Mouse (Mus musculus): Measurements from ENCODE around the gene Zfp651.

Zfp651 gene

DNA sequence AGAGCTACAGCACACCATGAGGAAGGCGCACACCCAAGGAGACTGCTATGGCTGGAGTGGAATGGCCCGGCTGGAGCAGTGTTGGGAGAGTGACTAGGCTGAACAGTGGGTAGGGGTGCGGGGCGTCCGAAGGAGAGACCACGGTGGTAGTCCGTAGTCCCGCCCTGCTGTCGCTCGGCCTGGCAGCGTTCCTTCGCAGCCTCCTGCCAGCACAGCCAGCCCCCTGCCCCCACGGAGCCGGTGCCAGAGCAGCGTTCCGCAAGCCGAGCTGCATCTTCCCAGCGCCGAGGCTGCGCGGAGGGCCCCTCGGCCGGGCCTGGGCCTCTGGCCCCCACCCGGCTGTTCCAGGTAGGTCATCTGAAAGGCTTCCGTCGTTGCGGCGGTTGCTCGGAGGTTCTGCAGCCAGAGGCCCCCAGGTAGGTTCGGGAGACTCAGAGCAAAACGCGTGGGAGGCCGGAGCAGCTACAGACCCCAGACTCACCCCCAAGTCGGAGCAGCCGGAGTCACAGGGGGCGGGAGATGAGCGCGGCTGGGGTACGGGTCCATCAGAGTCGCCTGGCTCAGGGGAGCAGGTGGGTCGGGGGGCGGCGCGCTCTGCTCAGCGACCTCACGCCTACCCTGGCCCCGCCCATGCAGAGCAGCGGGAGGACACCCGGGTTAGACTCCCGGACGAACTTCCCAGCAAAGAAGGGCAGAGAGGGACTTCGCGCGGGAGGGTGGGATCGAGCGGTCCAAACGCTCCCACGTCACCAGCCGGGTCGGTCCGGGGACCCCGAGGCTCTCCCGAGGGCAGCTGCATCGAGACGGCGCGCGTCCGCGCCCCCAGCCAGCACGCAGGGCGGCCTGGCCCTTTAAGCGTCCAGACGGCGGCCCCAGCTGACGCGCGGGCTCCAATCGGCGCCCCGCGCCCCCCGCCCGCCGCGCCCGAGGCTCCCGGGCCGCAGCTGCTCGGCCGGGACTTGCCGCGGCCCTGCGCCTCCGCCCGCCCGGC is at the start of gene Zfp651:
TSS of gene Zfp651 (plus strand) at position 240 of the 991 bp plus-strand sequence.
- DNase-seq (ENCODE audit: low spot score): peak; percentile 78

- DNase-seq (ENCODE audit: low spot score): peak; percentile 99
Measured at GRCm38 (mm10) chr9:121709898-121710583, 49.1 kb upstream of the Zfp651 start, which contains the start of gene Ss18l2. Gene Ss18l2 (plus strand): TSS chr9:121710329.

DNA sequence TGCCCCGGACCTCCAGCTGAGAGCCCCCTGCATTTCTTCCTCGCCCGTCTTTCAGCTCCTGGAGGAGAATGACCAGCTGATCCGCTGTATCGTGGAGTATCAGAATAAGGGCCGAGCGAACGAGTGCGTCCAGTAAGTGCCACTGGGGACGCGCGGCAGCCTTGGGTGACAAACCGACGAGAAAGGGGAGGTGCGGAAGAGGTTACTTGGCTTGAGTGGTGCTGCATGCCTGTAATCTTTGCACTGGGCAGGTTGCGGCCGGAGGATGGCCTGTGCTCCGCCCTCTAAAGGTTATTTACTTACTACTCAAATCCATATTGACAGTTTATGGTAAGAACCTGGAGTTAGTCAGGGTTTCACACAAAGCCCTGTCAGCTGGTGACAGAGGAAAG is 48.5 kb upstream of the Zfp651 start:
- DNase-seq (ENCODE audit: low spot score): no peak

GRCm38 (mm10) chr9:121717048-121717447 is 42.1 kb upstream of the Zfp651 start:
- DNase-seq (ENCODE audit: low spot score): no peak

DNA sequence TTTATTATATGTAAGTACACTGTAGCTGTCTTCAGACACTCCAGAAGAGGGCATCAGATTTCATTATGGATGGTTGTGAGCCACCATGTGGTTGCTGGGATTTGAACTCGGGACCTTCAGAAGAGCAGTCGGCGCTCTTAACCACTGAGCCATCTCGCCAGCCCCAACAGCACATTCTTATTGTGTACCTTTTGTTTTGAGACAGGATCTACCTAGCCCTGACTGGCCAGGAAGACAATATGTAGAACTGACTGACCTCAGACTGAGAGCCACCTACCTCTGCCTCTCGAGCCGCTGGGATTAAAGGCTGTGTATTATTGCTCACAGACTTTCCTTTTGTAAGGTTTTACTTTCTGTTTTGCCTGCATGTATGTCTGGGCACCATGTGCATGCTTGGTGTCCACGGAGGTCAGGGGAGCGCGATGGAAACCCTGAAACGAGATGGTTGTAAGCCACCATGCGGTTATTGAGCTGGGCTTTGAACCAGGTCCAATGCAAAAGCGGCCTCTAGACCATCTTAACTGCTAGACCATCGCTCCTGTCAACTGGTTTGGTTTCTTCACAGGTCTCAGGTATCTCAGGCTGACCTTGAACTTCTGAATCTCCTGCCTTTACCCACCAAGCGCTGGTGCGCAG is 40.9 kb upstream of the Zfp651 start:
- peak; percentile 37 for DNase-seq (ENCODE audit: low spot score)

- DNase-seq (ENCODE audit: low spot score): peak; percentile 99
Measured at GRCm38 (mm10) chr9:121718792-121719318, 40.3 kb upstream of the Zfp651 start, which contains the start of gene Nktr. Gene Nktr (plus strand): TSS chr9:121719169.

- DNase-seq (ENCODE audit: low spot score): no peak
Measured at GRCm38 (mm10) chr9:121719347-121720331, 39.5 kb upstream of the Zfp651 start.

DNA sequence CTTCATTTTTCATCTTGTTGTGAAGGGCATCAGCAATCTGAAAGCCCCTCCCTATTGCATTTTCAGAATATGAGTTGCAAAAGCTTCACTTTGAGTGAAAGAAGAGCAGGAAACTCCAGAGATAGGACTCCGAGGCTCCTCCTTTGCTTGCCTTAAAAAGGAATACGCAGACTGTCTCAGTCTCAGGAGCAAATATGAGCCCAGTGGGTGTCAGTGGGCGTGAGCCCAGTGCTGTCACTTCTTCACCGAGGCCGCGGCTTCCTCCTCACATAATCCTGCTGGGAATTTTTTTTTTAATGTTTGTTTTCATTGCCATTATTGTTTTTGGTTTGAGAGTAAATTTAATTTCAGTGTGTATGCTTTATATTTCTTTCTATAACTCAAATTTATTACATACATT is 18.6 kb upstream of the Zfp651 start:
- no peak for DNase-seq (ENCODE audit: low spot score)

DNA sequence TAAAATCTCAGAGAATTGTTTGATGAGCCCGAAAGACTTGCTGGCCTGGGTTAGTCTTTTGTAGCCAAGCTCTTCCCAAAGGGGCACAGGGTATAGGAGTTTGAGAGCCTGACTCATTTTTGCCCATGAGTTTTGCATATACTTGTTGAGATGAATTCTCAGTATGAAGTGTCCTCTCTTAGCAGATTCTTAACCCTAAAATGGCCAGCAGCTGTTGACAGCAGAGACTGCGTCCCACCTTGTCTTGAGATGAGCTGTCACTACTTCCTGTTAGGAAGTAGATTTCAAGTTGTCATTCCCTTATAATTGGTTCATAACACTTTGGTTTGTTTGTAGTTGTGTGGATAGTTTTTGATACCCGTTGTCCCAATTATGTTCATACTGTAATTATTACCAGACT is 18.0 kb upstream of the Zfp651 start:
- DNase-seq (ENCODE audit: low spot score): no peak

GRCm38 (mm10) chr9:121744051-121744450 is 15.1 kb upstream of the Zfp651 start:
- DNase-seq (ENCODE audit: low spot score): no peak

GRCm38 (mm10) chr9:121752774-121753173 is 6.4 kb upstream of the Zfp651 start:
- no peak for DNase-seq (ENCODE audit: low spot score)

DNA sequence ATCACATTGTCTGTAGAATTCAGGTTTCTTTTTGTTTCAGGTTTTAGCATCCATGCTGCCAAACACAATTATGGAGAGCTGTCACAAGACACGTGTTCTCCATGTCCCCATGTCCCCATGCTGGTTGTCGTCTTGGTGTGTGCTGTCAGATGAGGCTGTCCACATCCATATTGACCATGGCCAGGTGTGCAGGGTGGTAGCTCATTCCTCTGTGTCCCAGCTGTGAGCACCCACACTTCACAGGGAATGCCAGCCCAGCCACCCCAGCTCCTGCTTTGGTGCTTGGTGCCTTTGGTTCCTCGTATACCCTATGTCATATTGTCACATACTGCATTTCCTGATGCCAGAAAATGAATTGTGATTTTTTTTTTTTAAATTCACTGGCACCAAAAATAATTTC is 4.5 kb upstream of the Zfp651 start:
- no peak for DNase-seq (ENCODE audit: low spot score)

DNA sequence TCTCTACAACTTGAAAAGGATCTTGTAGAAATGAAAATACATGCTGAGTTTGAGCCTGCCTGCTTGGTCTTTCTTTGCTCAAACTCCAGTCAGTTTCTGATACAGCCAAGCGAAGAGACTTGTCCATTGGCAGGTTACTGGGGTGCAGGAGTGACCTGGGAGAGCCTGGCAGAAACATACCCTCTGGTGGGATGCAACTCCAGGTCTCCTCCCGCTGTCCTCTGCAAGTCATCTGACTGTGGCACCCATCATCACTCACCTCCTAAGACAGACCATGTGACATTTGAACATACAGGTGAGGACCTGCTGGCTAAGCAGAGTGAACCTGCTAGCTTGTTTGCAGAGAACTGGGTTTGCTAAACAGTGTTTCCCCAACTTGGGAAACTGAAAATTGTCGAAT is 2.3 kb upstream of the Zfp651 start:
- no peak for DNase-seq (ENCODE audit: low spot score)

GRCm38 (mm10) chr9:121757432-121757831 is 1.7 kb upstream of the Zfp651 start:
- DNase-seq (ENCODE audit: low spot score): no peak

GRCm38 (mm10) chr9:121757835-121758814 is 1.0 kb upstream of the Zfp651 start:
- DNase-seq (ENCODE audit: low spot score): no peak

DNA sequence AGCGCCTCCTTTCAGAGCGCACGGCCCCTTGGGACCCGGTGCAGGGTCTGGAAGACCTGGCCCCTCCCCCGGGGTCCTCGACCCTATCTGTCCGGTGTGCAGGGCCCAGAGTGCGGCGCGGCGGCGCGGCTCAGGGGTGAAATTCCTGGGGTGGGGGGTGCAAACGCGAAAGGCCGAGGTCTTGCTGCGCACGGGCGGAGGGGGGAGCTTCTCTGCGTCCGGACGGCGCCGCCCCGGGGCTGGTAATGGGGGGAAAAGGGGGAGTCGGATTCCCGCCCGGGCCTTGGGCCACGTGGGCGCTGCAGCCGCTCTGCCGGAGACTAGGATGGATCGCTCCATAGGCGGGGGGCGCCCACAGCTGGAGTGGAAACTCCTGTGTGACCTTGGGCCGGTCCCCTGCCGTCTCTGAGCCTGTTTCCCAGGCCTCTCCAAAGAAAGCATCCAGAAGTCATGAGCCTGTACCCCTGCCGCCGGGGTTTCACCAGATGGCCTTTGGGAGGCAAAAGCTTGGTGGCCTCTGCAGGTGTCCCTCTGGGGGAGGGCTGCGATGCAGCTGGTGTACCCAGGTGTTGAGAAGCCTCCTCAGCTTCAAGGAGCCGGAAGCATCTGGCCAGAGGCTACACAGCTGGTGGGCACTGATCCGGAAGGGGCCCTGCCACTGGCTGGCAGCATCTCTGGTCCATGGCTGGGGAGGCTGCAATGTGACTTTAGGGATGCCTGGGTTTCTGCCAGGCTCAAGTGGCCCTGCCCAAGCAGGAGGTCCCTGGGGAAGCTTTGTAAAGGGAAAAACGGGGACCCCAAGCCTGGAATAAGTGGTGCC is 1.4 kb downstream of the Zfp651 start:
- DNase-seq (ENCODE audit: low spot score): peak; percentile 63

- no peak for DNase-seq (ENCODE audit: low spot score)
Measured at GRCm38 (mm10) chr9:121761091-121761665, 2.0 kb downstream of the Zfp651 start.

DNA sequence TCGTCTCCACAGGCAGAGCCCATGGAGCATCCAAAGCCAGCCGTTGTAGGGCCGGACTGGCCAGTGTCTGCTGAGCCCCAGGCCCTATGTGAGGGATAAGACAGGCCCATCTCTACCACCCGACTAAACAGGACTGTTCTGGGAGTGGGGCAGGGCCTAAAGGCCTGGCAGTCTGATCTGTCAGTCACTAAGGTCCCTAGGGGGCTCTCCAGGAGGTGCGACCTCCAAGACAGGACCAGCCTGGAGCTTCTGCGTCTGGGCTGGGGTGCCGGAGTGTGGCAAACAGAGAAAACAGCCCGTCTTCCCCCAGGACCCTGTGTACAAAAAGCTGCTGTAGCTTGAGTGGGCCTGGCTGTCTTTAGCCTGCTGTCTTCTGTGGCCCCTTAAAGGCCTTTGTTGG is 2.7 kb downstream of the Zfp651 start:
- DNase-seq (ENCODE audit: low spot score): no peak
